In the genomic region with DNA sequence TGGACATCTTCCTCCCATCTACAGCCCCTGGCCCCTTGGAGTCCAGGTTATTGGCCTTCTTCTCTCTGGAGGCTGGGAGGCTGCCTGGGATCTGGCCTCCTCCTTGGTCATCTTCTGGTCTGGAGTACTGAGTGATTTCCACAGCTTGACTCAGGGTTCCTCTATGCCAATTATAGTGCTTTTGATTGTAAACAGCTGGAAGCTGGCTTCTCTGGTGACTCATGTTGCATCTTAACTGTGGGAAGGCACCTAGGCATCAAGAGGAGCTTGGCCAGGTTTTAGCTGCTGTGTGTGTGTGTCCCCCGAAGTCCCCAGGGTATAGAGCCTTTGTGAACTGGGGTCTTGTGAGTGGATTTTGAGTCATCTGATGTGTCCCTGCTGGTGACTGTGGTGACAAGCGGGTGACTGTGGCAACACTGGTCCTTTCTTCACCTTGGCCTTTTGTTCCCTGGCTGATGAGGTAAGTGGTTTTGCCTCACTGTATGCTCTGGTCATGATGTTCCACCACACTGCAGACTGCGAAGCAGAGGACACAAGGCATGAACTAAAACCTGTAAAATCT, we compare ENCODE assay signal across 24 mouse cellular contexts. TPM values are rescaled to one million over a fixed set of nuclear protein-coding genes. Genes with fewer than 3 reads are reported as not detected.
DNase-seq lines count a peak whose midpoint lies in the region; ATAC-seq and TF ChIP-seq lines count a peak whose summit lies in the region.
"Had no signal": no experiment of that assay in that cellular context is flagged by ENCODE, and none has a peak within 500 bp of the region (broad histone marks: within the 10 kb centered on the region; RNA-seq: fewer than 3 reads in every experiment).

No protein-coding gene starts in this region.

- dilution Hi-C loops in CH12.LX (cut with MboI; ENCODE audit: extremely low pct_ligation_motif_present, extremely low pct_unique_long_range_greater_than_20kb, low sequenced_read_pairs) = no loop called here

- WGBS in forebrain, embryonic 14.5 days = 99% methylated on average over 3 of the region's 3 CpGs
- WGBS in liver, postnatal 0 days (ENCODE audit: insufficient replicate concordance) = 85% methylated on average over 3 of the region's 3 CpGs

- H3K27me3 ChIP-seq in CH12.LX (replicated peaks) = no peaks in the 10 kb centered on the region
- no peaks in the 10 kb centered on the region for H3K27me3 ChIP-seq in forebrain, embryonic 14.5 days (replicated peaks; ENCODE audit: control insufficient read depth, insufficient read depth, low read length)
- no peaks in the 10 kb centered on the region for H3K27me3 ChIP-seq in liver, postnatal 0 days (ENCODE audit: insufficient read depth, low read length)
- H3K27me3 ChIP-seq: forebrain, embryonic 13.5 days; hindbrain, embryonic 12.5 days; hindbrain, embryonic 15.5 days had no signal

- TF ChIP-seq POLR2A in CH12.LX (IDR thresholded peaks at IDR 0.05; ENCODE audit: low read depth, low read length) = no peak

- DNase-seq in adrenal gland, adult 2 months = peak; percentile 70
- no peak for DNase-seq in adrenal gland, postnatal 25 days
- peak; percentile 83 for DNase-seq in 3T3-L1 (ENCODE audit: low read depth, low spot score)
- peak; percentile 29 for DNase-seq in CH12.LX (ENCODE audit: extremely low read depth)
- DNase-seq in forebrain, embryonic 14.5 days (ENCODE audit: low spot score) = no peak
- no peak for DNase-seq in liver, postnatal 0 days
- DNase-seq: cerebellum, adult 11-12 months; cerebellum, adult 8-10 months; cerebellum, postnatal 10 days; cerebellum, postnatal 36 days; embryo, embryonic 11 days; forebrain, postnatal 0 days; gastrocnemius, adult 2 months; gastrocnemius, postnatal 14 days; heart, adult 2 months; kidney, adult 2 months had no signal

- TF ChIP-seq CTCF in CH12.LX (conservative IDR thresholded peaks at IDR 0.05 in 1 of 2, IDR thresholded peaks at IDR 0.05 in 1 of 2; ENCODE audit: low read depth in 2 of 2, low read length in 2 of 2) = no peak
- TF ChIP-seq CTCF in liver, postnatal 0 days (IDR thresholded peaks at IDR 0.05; ENCODE audit: low read depth) = no peak

- H3K36me3 ChIP-seq in CH12.LX (replicated peaks in 1 of 2; ENCODE audit: control insufficient read depth in 1 of 2, insufficient read depth in 1 of 2, low read length in 1 of 2) = peaks cover 0 to 3% of the 10 kb centered on the region in 2 experiments
- 0 out of 2 replicates have a peak, but pooled peaks cover 6% of the 10 kb centered on the region for H3K36me3 ChIP-seq in forebrain, embryonic 14.5 days (ENCODE audit: control insufficient read depth, insufficient read depth, low read length)
- H3K36me3 ChIP-seq in liver, postnatal 0 days (replicated peaks; ENCODE audit: insufficient read depth, low read length) = no peaks in the 10 kb centered on the region

- no peak overlapping the region for H3K4me2 ChIP-seq in CH12.LX (ENCODE audit: insufficient read depth, low read depth, poor library complexity, severe bottlenecking)
- H3K4me2 ChIP-seq in forebrain, embryonic 14.5 days (ENCODE audit: low read length) = no peak overlapping the region
- H3K4me2 ChIP-seq in liver, postnatal 0 days (ENCODE audit: low read depth, low read length) = no peak overlapping the region
- H3K4me2 ChIP-seq: forebrain, embryonic 13.5 days; hindbrain, embryonic 12.5 days; hindbrain, embryonic 15.5 days had no signal

- peaks cover 5% of the 10 kb centered on the region in 2 experiments; a peak in 3 of 4 replicates for H3K4me1 ChIP-seq in CH12.LX (ENCODE audit: control insufficient read depth in 1 of 2, insufficient read depth in 2 of 2)
- no peaks in the 10 kb centered on the region for H3K4me1 ChIP-seq in forebrain, embryonic 14.5 days (ENCODE audit: control insufficient read depth, insufficient read depth, low read length)
- peaks cover 8% of the 10 kb centered on the region; the same call in 1 of the 2 replicates for H3K4me1 ChIP-seq in liver, postnatal 0 days (ENCODE audit: insufficient read depth)
- H3K4me1 ChIP-seq: forebrain, embryonic 10.5 days; forebrain, embryonic 13.5 days; hindbrain, embryonic 12.5 days; hindbrain, embryonic 15.5 days had no signal

- H3K27ac ChIP-seq in CH12.LX (ENCODE audit: insufficient read depth, low read depth) = no peak overlapping the region
- no peak overlapping the region for H3K27ac ChIP-seq in forebrain, embryonic 14.5 days (ENCODE audit: low read depth, low read length)
- no peak overlapping the region for H3K27ac ChIP-seq in liver, postnatal 0 days (ENCODE audit: low read depth)
- H3K27ac ChIP-seq: forebrain, embryonic 10.5 days; forebrain, embryonic 13.5 days; gastrocnemius, adult 2 months; heart, adult 2 months; heart, embryonic 10.5 days; hindbrain, embryonic 12.5 days; hindbrain, embryonic 15.5 days had no signal

- H3K9ac ChIP-seq in CH12.LX (ENCODE audit: insufficient read depth, low read depth) = no peak overlapping the region
- no peak overlapping the region for H3K9ac ChIP-seq in forebrain, embryonic 14.5 days (ENCODE audit: low read length)
- H3K9ac ChIP-seq in liver, postnatal 0 days (replicated peaks) = no peak overlapping the region
- H3K9ac ChIP-seq: forebrain, embryonic 13.5 days; forebrain, postnatal 0 days; hindbrain, embryonic 12.5 days; hindbrain, embryonic 15.5 days had no signal

- TF ChIP-seq RAD21 in CH12.LX (IDR thresholded peaks at IDR 0.05; ENCODE audit: low read depth, low read length) = no peak

- TF ChIP-seq EP300 in CH12.LX (IDR thresholded peaks at IDR 0.05; ENCODE audit: low read length) = no peak
- no peak for TF ChIP-seq EP300 in liver, postnatal 0 days (IDR thresholded peaks at IDR 0.05; ENCODE audit: low read depth)

- in situ Hi-C loops in CH12.LX (cut with MboI; ENCODE audit: low pct_ligation_motif_present, low pct_unique_long_range_greater_than_20kb, low sequenced_read_pairs) = no loop called here

- H3K9me3 ChIP-seq in CH12.LX (replicated peaks; ENCODE audit: low read length) = peaks cover 3% of the 10 kb centered on the region
- no peaks in the 10 kb centered on the region for H3K9me3 ChIP-seq in forebrain, embryonic 14.5 days (replicated peaks; ENCODE audit: control insufficient read depth, low read length)
- no peaks in the 10 kb centered on the region for H3K9me3 ChIP-seq in liver, postnatal 0 days (ENCODE audit: low read length)
- H3K9me3 ChIP-seq: forebrain, embryonic 13.5 days; heart, embryonic 10.5 days; hindbrain, embryonic 12.5 days; hindbrain, embryonic 15.5 days had no signal

- ATAC-seq in neutrophil, adult 5-6 weeks (ENCODE audit: extremely low read depth, insufficient number of reproducible peaks, low FRiP score, poor library complexity, severe bottlenecking) = 0 out of 2 replicates have a peak, but pooled peaks have one; percentile 4
- no peak for ATAC-seq in forebrain, embryonic 14.5 days
- no peak; the same call in 1 of the 2 replicates for ATAC-seq in liver, postnatal 0 days
- ATAC-seq: activated CD4-positive, CD25-positive, alpha-beta regulatory T cell, adult 4 months; forebrain, embryonic 13.5 days; forebrain, postnatal 0 days; intestine, postnatal 0 days had no signal

- no peaks in the 10 kb centered on the region for H3K79me2 ChIP-seq in CH12.LX (replicated peaks; ENCODE audit: control insufficient read depth, extremely low read depth, insufficient read depth, poor library complexity, severe bottlenecking)

- no peak overlapping the region for H3K4me3 ChIP-seq in CH12.LX (replicated peaks in 1 of 3; ENCODE audit: low read depth in 2 of 3, low read length in 2 of 3, poor library complexity in 1 of 3)
- no peak overlapping the region for H3K4me3 ChIP-seq in forebrain, embryonic 14.5 days (ENCODE audit: low read depth, low read length)
- H3K4me3 ChIP-seq in liver, postnatal 0 days (ENCODE audit: low read depth, low read length) = no peak overlapping the region
- H3K4me3 ChIP-seq: forebrain, embryonic 10.5 days; forebrain, embryonic 13.5 days; gastrocnemius, adult 2 months; heart, adult 2 months; heart, embryonic 10.5 days; hindbrain, embryonic 12.5 days; hindbrain, embryonic 15.5 days had no signal

TF ChIP-seq in CH12.LX, 34 proteins besides CTCF, POLR2A, EP300 and RAD21:
- TF ChIP-seq ZNF384 (IDR thresholded peaks at IDR 0.05; ENCODE audit: low read depth, low read length) = no peak
- peak; percentile 46; the same call in 1 of the 2 replicates for TF ChIP-seq BHLHE40 (IDR thresholded peaks at IDR 0.05; ENCODE audit: low read depth, low read length)

RNA-seq across cellular contexts. Expression of a gene that starts 26.1 kb away (rescaled TPM):
- total RNA-seq in adrenal gland, adult 2 months (2021) = 10 to 100 TPM; 27.0 to 38.3 TPM
- 6.8 and 8.4 TPM in 2 replicates for polyA plus RNA-seq in adrenal gland, adult 2 months (2012; rRNA removed)
- total RNA-seq in adrenal gland, postnatal 25 days (2021) = 24.1 and 27.7 TPM in 2 replicates
- total RNA-seq in CH12.LX (2012; rRNA removed) = 8.7 and 11.4 TPM in 2 replicates
- 21.5 and 23.6 TPM in 2 replicates for total RNA-seq in CH12.LX (2014; rRNA removed)
- 9.0 and 10.3 TPM in 2 replicates for polyA plus RNA-seq in CH12.LX (2012; ENCODE audit: insufficient read length, low read depth)
- 8.1 TPM in 2 replicates for total RNA-seq in neutrophil, adult 5-6 weeks (2017)
- 12.6 and 16.5 TPM in 2 replicates for polyA plus RNA-seq in forebrain, embryonic 14.5 days (2014; fragmentation: Nextera tagmentation; extraction: Ambion mirVana)
- 5.9 and 6.0 TPM in 2 replicates for polyA plus RNA-seq in liver, postnatal 0 days (2015; fragmentation: Nextera tagmentation; extraction: Ambion mirVana)

RNA-seq across cellular contexts. Expression of a gene that starts 53.6 kb away (rescaled TPM):
- 10 to 100 TPM; 34.7 to 43.2 TPM for total RNA-seq in adrenal gland, adult 2 months (2021)
- polyA plus RNA-seq in adrenal gland, adult 2 months (2012; rRNA removed) = 25.1 and 25.2 TPM in 2 replicates
- total RNA-seq in adrenal gland, postnatal 25 days (2021) = 43.7 and 45.2 TPM in 2 replicates
- total RNA-seq in CH12.LX (2012; rRNA removed) (21.0 and 21.3 TPM in 2 replicates), CH12.LX (2014; rRNA removed) (16.9 and 18.0 TPM in 2 replicates)
- 26.5 and 27.0 TPM in 2 replicates for polyA plus RNA-seq in CH12.LX (2012; ENCODE audit: insufficient read length, low read depth)
- 23.1 and 27.0 TPM in 2 replicates for total RNA-seq in neutrophil, adult 5-6 weeks (2017)
- polyA plus RNA-seq in forebrain, embryonic 14.5 days (2014; fragmentation: Nextera tagmentation; extraction: Ambion mirVana) = 19.2 and 25.2 TPM in 2 replicates
- polyA plus RNA-seq in liver, postnatal 0 days (2015; fragmentation: Nextera tagmentation; extraction: Ambion mirVana) = 4.9 and 5.8 TPM in 2 replicates

Comparison
In these comparisons a context has a peak if more than half of its experiments do, and no peak if none do; other contexts are left out.
1. DNase-seq: peak in adrenal gland, adult 2 months (single experiment), 3T3-L1 (single experiment) and CH12.LX (single experiment); none in adrenal gland, postnatal 25 days (single experiment), forebrain, embryonic 14.5 days (single experiment) and liver, postnatal 0 days (single experiment).